Mouse (Mus musculus) lung, postnatal 0 days (tissue): ENCODE data around the gene Cdh13.

Source experiments
- CTCF ChIP-seq: IDR thresholded peaks from 2 replicates; pipeline ENCODE4 v1.5.1; 2016; ENCODE audit warnings: antibody characterized with exemption, mild to moderate bottlenecking
- EP300 ChIP-seq: IDR thresholded peaks from 2 replicates; pipeline ENCODE4 v1.6.1; 2016; ENCODE audit warnings: antibody characterized with exemption, mild to moderate bottlenecking, control low read depth

- TF ChIP-seq CTCF, result no peak
- TF ChIP-seq EP300, result no peak
Observed at GRCm38 (mm10) chr8:118884988-118885387, 601.5 kb downstream of the Cdh13 start.
